Mouse (Mus musculus) G1E (cell line): ENCODE results near the gene Spib. TPM values are rescaled to one million over a fixed set of nuclear protein-coding genes. Genes with fewer than 3 reads are reported as not detected.

Experiments
- ATAC-seq: 2 replicates; pipeline ENCODE4 v1.8.0; 2016; ENCODE audit warnings: mild to moderate bottlenecking; ENCODE audit not compliant: insufficient number of reproducible peaks, poor library complexity, low FRiP score, severe bottlenecking; ENCODE audit errors: extremely low read depth
- DNase-seq: peaks from one replicate; pipeline ENCODE4 v3.0.0; 2012; ENCODE audit warnings: low spot score
- H3K27me3 ChIP-seq: 2 replicates; pipeline ENCODE4 v1.6.1; 2012; ENCODE audit warnings: mild to moderate bottlenecking, low read length, inconsistent platforms; ENCODE audit not compliant: insufficient read depth
- H3K36me3 ChIP-seq: replicated peaks from 2 replicates; pipeline ENCODE3; 2012; ENCODE audit warnings: mild to moderate bottlenecking, inconsistent platforms
- H3K4me1 ChIP-seq: 2 replicates; pipeline ENCODE4 v1.6.1; 2012; ENCODE audit warnings: low read depth, low read length, inconsistent platforms, mixed read lengths; ENCODE audit not compliant: insufficient read depth
- H3K4me3 ChIP-seq: 2 replicates; pipeline ENCODE4 v1.5.1; 2012; ENCODE audit warnings: low read depth, mild to moderate bottlenecking, inconsistent platforms, low read length, moderate library complexity, mixed read lengths
- H3K9me3 ChIP-seq: replicated peaks from 2 replicates; pipeline ENCODE4 v1.6.1; 2012; ENCODE audit warnings: inconsistent platforms
- CTCF ChIP-seq: IDR thresholded peaks from 2 replicates; pipeline ENCODE4 v1.5.1; 2012; ENCODE audit warnings: low read depth, low read length, inconsistent platforms, mixed read lengths
- GATA1 ChIP-seq: IDR thresholded peaks from 2 replicates; pipeline ENCODE4 v1.6.1; 2012; ENCODE audit warnings: borderline replicate concordance, low read length, inconsistent platforms, mixed read lengths
- GATA2 ChIP-seq: IDR thresholded peaks from 2 replicates; pipeline ENCODE4 v1.6.1; 2012; ENCODE audit warnings: low read depth, low read length, inconsistent platforms, borderline replicate concordance
- POLR2AphosphoS5 ChIP-seq: IDR thresholded peaks from 2 replicates; pipeline ENCODE4 v1.6.1; 2012; ENCODE audit warnings: low read depth, low read length, inconsistent platforms; ENCODE audit not compliant: insufficient replicate concordance
- TAL1 ChIP-seq: conservative IDR thresholded peaks from 2 replicates; pipeline ENCODE4 v1.6.1; 2012; ENCODE audit warnings: low read depth, low read length, inconsistent platforms, mixed read lengths
- polyA plus RNA-seq: library from polyadenylated mRNA; stranded (reverse); fragments of >175 nt; gene quantifications from 2 replicates; pipeline ENCODE4 v1.2.3, GENCODE M21; 2012
- total RNA-seq, 2 experiments: library from RNA; stranded (forward) in 1 of 2; stranded (reverse) in 1 of 2; fragments of 200-1000 nt in 1 of 2; fragments of >200 nt in 1 of 2; fragmentation: Nextera tagmentation in 1 of 2; gene quantifications; 2 replicates each; pipeline ENCODE4 v1.2.3; 2014 to 2017

Gene Spib
- total and polyA plus RNA-seq, 3 experiments: not detected

GRCm38 (mm10) chr7:44570989-44571388 is 39.1 kb upstream of the Spib start:
- H3K9me3 ChIP-seq: no peaks in the 10 kb centered on the region
- H3K27me3 ChIP-seq: peaks cover 29% of the 10 kb centered on the region
- ATAC-seq (no peak), DNase-seq (no peak)
- H3K4me1 ChIP-seq: peaks cover 10% of the 10 kb centered on the region; the same call in 1 of the 2 replicates
- H3K36me3 ChIP-seq: no peaks in the 10 kb centered on the region
- H3K4me3 ChIP-seq: no peak overlapping the region
- no peak for TF ChIP-seq GATA1
- TF ChIP-seq TAL1: no peak
- TF ChIP-seq GATA2: no peak
- no peak for TF ChIP-seq CTCF
- no peak for TF ChIP-seq POLR2AphosphoS5

DNA sequence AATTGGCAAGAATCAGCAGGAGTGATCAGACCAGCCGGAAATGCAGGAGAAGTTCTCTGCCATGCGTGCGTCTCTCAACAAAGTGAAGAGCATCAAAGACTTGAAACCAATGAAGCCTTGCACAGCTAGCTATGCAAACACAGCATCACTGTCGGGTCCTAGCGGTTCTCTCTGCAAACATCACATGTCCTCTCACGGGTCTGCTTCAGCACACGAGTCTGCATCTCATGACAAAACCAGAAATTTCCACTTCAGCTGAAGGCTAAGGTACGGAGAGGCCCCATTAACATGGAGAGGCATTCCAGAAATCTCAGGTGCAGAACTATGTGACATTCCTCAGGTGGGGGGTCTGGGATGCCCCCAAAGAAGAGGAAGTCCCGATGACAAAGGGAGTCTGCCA is 36.9 kb upstream of the Spib start:
- DNase-seq (no peak), ATAC-seq (no peak)
- Histone ChIP-seq H3K36me3 (no peaks in the 10 kb centered on the region), H3K4me1 (peaks cover 10% of the 10 kb centered on the region; the same call in 1 of the 2 replicates), H3K4me3 (no peak overlapping the region), H3K27me3 (peaks cover 39% of the 10 kb centered on the region), H3K9me3 (no peaks in the 10 kb centered on the region)
- TF ChIP-seq TAL1 (no peak), GATA1 (no peak), GATA2 (no peak), CTCF (no peak), POLR2AphosphoS5 (no peak)

- no peaks in the 10 kb centered on the region for H3K36me3 ChIP-seq
- ATAC-seq: no peak
- no peak for TF ChIP-seq GATA1
- no peak for TF ChIP-seq TAL1
- DNase-seq: no peak
- no peaks in the 10 kb centered on the region for H3K9me3 ChIP-seq
- H3K27me3 ChIP-seq: peaks cover 29% of the 10 kb centered on the region
- no peak overlapping the region for H3K4me3 ChIP-seq
- 0 out of 2 replicates have a peak, but pooled peaks cover 3% of the 10 kb centered on the region for H3K4me1 ChIP-seq
Measured at GRCm38 (mm10) chr7:44565414-44565813, 33.5 kb upstream of the Spib start.

GRCm38 (mm10) chr7:44564486-44564885 is 32.6 kb upstream of the Spib start:
- no peak for TF ChIP-seq CTCF
- TF ChIP-seq POLR2AphosphoS5: no peak
- no peak for TF ChIP-seq GATA2
- TF ChIP-seq TAL1: no peak
- TF ChIP-seq GATA1: no peak
- Histone ChIP-seq H3K9me3 (no peaks in the 10 kb centered on the region), H3K4me3 (no peak overlapping the region), H3K27me3 (peaks cover 26% of the 10 kb centered on the region), H3K4me1 (no peaks in the 10 kb centered on the region), H3K36me3 (no peaks in the 10 kb centered on the region)
- ATAC-seq (no peak), DNase-seq (no peak)

DNA sequence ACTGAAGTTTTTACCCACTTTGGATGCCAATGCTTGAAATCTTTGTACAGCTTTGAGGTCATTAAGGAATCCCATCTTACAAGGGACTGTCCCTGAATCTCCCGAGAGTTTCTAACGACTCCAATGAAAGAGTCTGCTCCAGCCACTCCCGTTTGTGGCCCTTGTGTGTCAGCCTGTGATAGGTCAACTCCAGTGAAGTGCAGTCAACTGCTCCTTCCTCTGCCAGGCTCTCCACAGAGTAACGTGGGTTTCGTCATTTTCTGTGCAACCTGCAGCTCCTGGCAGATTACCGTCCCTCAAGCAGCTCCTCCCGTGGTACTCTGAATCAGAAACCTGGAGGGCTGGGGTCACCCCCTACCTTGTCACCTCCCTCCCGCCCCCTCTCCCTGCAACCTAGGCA is 31.4 kb upstream of the Spib start:
- Histone ChIP-seq H3K27me3 (peaks cover 19% of the 10 kb centered on the region), H3K4me1 (no peaks in the 10 kb centered on the region), H3K36me3 (no peaks in the 10 kb centered on the region), H3K4me3 (no peak overlapping the region), H3K9me3 (no peaks in the 10 kb centered on the region)
- no peak for ATAC-seq
- DNase-seq: no peak
- no peak for TF ChIP-seq GATA2
- TF ChIP-seq CTCF: no peak
- TF ChIP-seq TAL1: no peak
- TF ChIP-seq GATA1: no peak
- TF ChIP-seq POLR2AphosphoS5: no peak

- TF ChIP-seq TAL1: no peak
- TF ChIP-seq POLR2AphosphoS5: no peak
- TF ChIP-seq GATA1: no peak
- peak; percentile 44; the same call in 1 of the 2 replicates for TF ChIP-seq CTCF
- Histone ChIP-seq H3K27me3 (peaks cover 19% of the 10 kb centered on the region), H3K9me3 (no peaks in the 10 kb centered on the region), H3K4me3 (no peak overlapping the region), H3K36me3 (no peaks in the 10 kb centered on the region), H3K4me1 (0 out of 2 replicates have a peak, but pooled peaks cover 2% of the 10 kb centered on the region)
- ATAC-seq (no peak), DNase-seq (peak; percentile 66)
Measured at GRCm38 (mm10) chr7:44560435-44561400, 28.8 kb upstream of the Spib start.
